Mouse (Mus musculus): ENCODE results near the gene Brsk2. TPM values are rescaled to one million over a fixed set of nuclear protein-coding genes. Genes with fewer than 3 reads are reported as not detected.

Brsk2 gene
- total RNA-seq, 1 experiment, result 2.9 TPM

GRCm38 (mm10) chr7:141945927-141946326 lies 3.6 kb upstream of the Brsk2 start:
- H3K36me3 ChIP-seq (ENCODE audit: control insufficient read depth, insufficient read depth, low read length, poor library complexity, severe bottlenecking), result no peaks in the 10 kb centered on the region
- H3K27ac ChIP-seq (ENCODE audit: insufficient read depth, low read depth, low read length, poor library complexity, severe bottlenecking), result no peak overlapping the region
- TF ChIP-seq CHD2 (IDR thresholded peaks at IDR 0.05; ENCODE audit: low read depth, low read length) (no peak), HCFC1 (IDR thresholded peaks at IDR 0.05; ENCODE audit: borderline replicate concordance, insufficient read depth, low read length) (no peak), ZNF384 (IDR thresholded peaks at IDR 0.05; ENCODE audit: low read depth, low read length) (no peak), MAFK (IDR thresholded peaks at IDR 0.05; ENCODE audit: insufficient read depth, low read depth, low read length) (no peak), ZC3H11A (IDR thresholded peaks at IDR 0.05; ENCODE audit: borderline replicate concordance, low read depth, low read length) (no peak)
- H3K9me3 ChIP-seq (ENCODE audit: control insufficient read depth, insufficient read depth, low read depth, low read length), result no peaks in the 10 kb centered on the region
- H3K9ac ChIP-seq (ENCODE audit: insufficient read depth, low read depth, low read length, poor library complexity, severe bottlenecking), result no peak overlapping the region
- H3K4me1 ChIP-seq (ENCODE audit: control insufficient read depth in 2 of 2, insufficient read depth in 2 of 2, low read length in 2 of 2, poor library complexity in 1 of 2), result no peaks in the 10 kb centered on the region
- H3K4me3 ChIP-seq (ENCODE audit: insufficient read depth in 1 of 2, low read depth in 1 of 2, low read length in 2 of 2, poor library complexity in 1 of 2, severe bottlenecking in 1 of 2), result no peak overlapping the region
- DNase-seq (ENCODE audit: low read depth, low spot score), result peak; percentile 29
- in situ Hi-C loops (cut with MboI; ENCODE audit: low sequenced_read_pairs in 2 of 2, unreplicated experiment in 2 of 2), result no loop called here

DNA sequence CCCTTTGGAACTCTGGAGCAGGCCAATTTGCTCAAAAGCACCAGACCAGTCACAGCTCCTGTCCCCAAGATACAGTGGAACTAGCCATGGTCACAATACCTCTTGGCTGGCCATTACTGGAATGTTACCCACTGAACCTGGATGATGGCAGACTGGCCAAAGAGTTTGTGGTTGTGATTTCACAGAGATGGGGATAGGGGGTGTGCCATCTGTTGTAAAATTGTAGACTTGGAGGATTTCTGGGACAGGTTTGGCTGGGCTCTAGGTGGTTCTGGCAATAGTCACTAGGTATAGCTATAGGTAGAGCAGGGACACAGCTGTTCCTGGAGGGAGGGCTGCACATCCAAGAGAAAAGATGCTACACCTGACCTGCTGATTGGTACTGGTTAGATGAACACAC lies 2.0 kb upstream of the Brsk2 start:
- no peaks in the 10 kb centered on the region for H3K9me3 ChIP-seq (ENCODE audit: control insufficient read depth, insufficient read depth, low read depth, low read length)
- H3K4me1 ChIP-seq (ENCODE audit: control insufficient read depth in 2 of 2, insufficient read depth in 2 of 2, low read length in 2 of 2, poor library complexity in 1 of 2), result no peaks in the 10 kb centered on the region
- no peak overlapping the region for H3K4me3 ChIP-seq (ENCODE audit: insufficient read depth in 1 of 2, low read depth in 1 of 2, low read length in 2 of 2, poor library complexity in 1 of 2, severe bottlenecking in 1 of 2)
- TF ChIP-seq ZNF384 (IDR thresholded peaks at IDR 0.05; ENCODE audit: low read depth, low read length) (no peak), HCFC1 (IDR thresholded peaks at IDR 0.05; ENCODE audit: borderline replicate concordance, insufficient read depth, low read length) (no peak), CHD2 (IDR thresholded peaks at IDR 0.05; ENCODE audit: low read depth, low read length) (no peak), ZC3H11A (IDR thresholded peaks at IDR 0.05; ENCODE audit: borderline replicate concordance, low read depth, low read length) (no peak), MAFK (IDR thresholded peaks at IDR 0.05; ENCODE audit: insufficient read depth, low read depth, low read length) (no peak)
- no peak overlapping the region for H3K9ac ChIP-seq (ENCODE audit: insufficient read depth, low read depth, low read length, poor library complexity, severe bottlenecking)
- H3K27ac ChIP-seq (ENCODE audit: insufficient read depth, low read depth, low read length, poor library complexity, severe bottlenecking), result no peak overlapping the region
- H3K36me3 ChIP-seq (ENCODE audit: control insufficient read depth, insufficient read depth, low read length, poor library complexity, severe bottlenecking), result no peaks in the 10 kb centered on the region
- no peak for DNase-seq (ENCODE audit: low read depth, low spot score)
- in situ Hi-C loops (cut with MboI; ENCODE audit: low sequenced_read_pairs in 2 of 2, unreplicated experiment in 2 of 2), result no loop called here

- Histone ChIP-seq H3K27ac (ENCODE audit: insufficient read depth, low read depth, low read length, poor library complexity, severe bottlenecking) (no peak overlapping the region), H3K9ac (ENCODE audit: insufficient read depth, low read depth, low read length, poor library complexity, severe bottlenecking) (no peak overlapping the region), H3K4me3 (ENCODE audit: insufficient read depth in 1 of 2, low read depth in 1 of 2, low read length in 2 of 2, poor library complexity in 1 of 2, severe bottlenecking in 1 of 2) (no peak overlapping the region), H3K4me1 (ENCODE audit: control insufficient read depth in 2 of 2, insufficient read depth in 2 of 2, low read length in 2 of 2, poor library complexity in 1 of 2) (no peaks in the 10 kb centered on the region), H3K36me3 (ENCODE audit: control insufficient read depth, insufficient read depth, low read length, poor library complexity, severe bottlenecking) (no peaks in the 10 kb centered on the region), H3K9me3 (ENCODE audit: control insufficient read depth, insufficient read depth, low read depth, low read length) (no peaks in the 10 kb centered on the region)
- TF ChIP-seq HCFC1 (IDR thresholded peaks at IDR 0.05; ENCODE audit: borderline replicate concordance, insufficient read depth, low read length), result no peak
- TF ChIP-seq ZC3H11A (IDR thresholded peaks at IDR 0.05; ENCODE audit: borderline replicate concordance, low read depth, low read length), result no peak
- TF ChIP-seq ZNF384 (IDR thresholded peaks at IDR 0.05; ENCODE audit: low read depth, low read length), result no peak
- in situ Hi-C loops (cut with MboI; ENCODE audit: low sequenced_read_pairs in 2 of 2, unreplicated experiment in 2 of 2), result no loop called here
- DNase-seq (ENCODE audit: low read depth, low spot score), result no peak
Measured at GRCm38 (mm10) chr7:141948045-141948444, 1.5 kb upstream of the Brsk2 start.

- no peaks in the 10 kb centered on the region for H3K4me1 ChIP-seq (ENCODE audit: control insufficient read depth in 2 of 2, insufficient read depth in 2 of 2, low read length in 2 of 2, poor library complexity in 1 of 2)
- no peak overlapping the region for H3K27ac ChIP-seq (ENCODE audit: insufficient read depth, low read depth, low read length, poor library complexity, severe bottlenecking)
- no peaks in the 10 kb centered on the region for H3K36me3 ChIP-seq (ENCODE audit: control insufficient read depth, insufficient read depth, low read length, poor library complexity, severe bottlenecking)
- no peak for DNase-seq (ENCODE audit: low read depth, low spot score)
- H3K9me3 ChIP-seq (ENCODE audit: control insufficient read depth, insufficient read depth, low read depth, low read length), result no peaks in the 10 kb centered on the region
- H3K4me3 ChIP-seq (ENCODE audit: insufficient read depth in 1 of 2, low read depth in 1 of 2, low read length in 2 of 2, poor library complexity in 1 of 2, severe bottlenecking in 1 of 2), result peak overlapping the region; percentile 78 to 85; a peak in 3 of 4 replicates
- in situ Hi-C loops (cut with MboI; ENCODE audit: low sequenced_read_pairs in 2 of 2, unreplicated experiment in 2 of 2), result no loop called here
- peak overlapping the region; percentile 74 for H3K9ac ChIP-seq (ENCODE audit: insufficient read depth, low read depth, low read length, poor library complexity, severe bottlenecking)
- TF ChIP-seq ZC3H11A (IDR thresholded peaks at IDR 0.05; ENCODE audit: borderline replicate concordance, low read depth, low read length) (no peak), CHD2 (IDR thresholded peaks at IDR 0.05; ENCODE audit: low read depth, low read length) (no peak), MAFK (IDR thresholded peaks at IDR 0.05; ENCODE audit: insufficient read depth, low read depth, low read length) (no peak), HCFC1 (IDR thresholded peaks at IDR 0.05; ENCODE audit: borderline replicate concordance, insufficient read depth, low read length) (no peak), ZNF384 (IDR thresholded peaks at IDR 0.05; ENCODE audit: low read depth, low read length) (no peak)
Measured at GRCm38 (mm10) chr7:141949799-141950103, 200 bp downstream of the Brsk2 start.
